Mouse (Mus musculus) yolk sac, embryonic 10.5 days (tissue): ENCODE results near the gene Stac3.
A peak's percentile ranks its signal among the peaks of the same experiment; 100 is the strongest.

ENCODE experiments used
- DNase-seq: peaks from one replicate; pipeline ENCODE4 v3.0.0-alpha.2; 2017; ENCODE audit warnings: low spot score

The Stac3 gene

GRCm38 (mm10) chr10:127500894-127501893 is at the start of gene Stac3:
TSS of gene Stac3 (plus strand) at chr10:127501686.
- DNase-seq, result no peak

GRCm38 (mm10) chr10:127453701-127454100 is 47.8 kb upstream of the Stac3 start:
- DNase-seq, result no peak

- DNase-seq, result peak; percentile 60
Measured at GRCm38 (mm10) chr10:127462411-127463096, 38.9 kb upstream of the Stac3 start.

- DNase-seq, result no peak
Measured at GRCm38 (mm10) chr10:127471281-127471988, 30.1 kb upstream of the Stac3 start.

GRCm38 (mm10) chr10:127472722-127473121 is 28.8 kb upstream of the Stac3 start:
- DNase-seq, result no peak

- DNase-seq, result no peak
Measured at GRCm38 (mm10) chr10:127475175-127475574, 26.3 kb upstream of the Stac3 start.

GRCm38 (mm10) chr10:127476541-127476940 is 24.9 kb upstream of the Stac3 start:
- DNase-seq, result no peak

GRCm38 (mm10) chr10:127477301-127477700 is 24.2 kb upstream of the Stac3 start:
- DNase-seq, result no peak

- no peak for DNase-seq
Measured at GRCm38 (mm10) chr10:127479131-127479530, 22.4 kb upstream of the Stac3 start.

- no peak for DNase-seq
Measured at GRCm38 (mm10) chr10:127480833-127481813, 20.4 kb upstream of the Stac3 start.

GRCm38 (mm10) chr10:127485235-127485634 is 16.3 kb upstream of the Stac3 start:
- DNase-seq, result no peak

GRCm38 (mm10) chr10:127488856-127489255 is 12.6 kb upstream of the Stac3 start:
- DNase-seq, result no peak

- no peak for DNase-seq
Measured at GRCm38 (mm10) chr10:127490160-127491127, 11.0 kb upstream of the Stac3 start.

- no peak for DNase-seq
Measured at GRCm38 (mm10) chr10:127491128-127491512, 10.4 kb upstream of the Stac3 start.

- no peak for DNase-seq
Measured at GRCm38 (mm10) chr10:127492118-127492517, 9.4 kb upstream of the Stac3 start.

- no peak for DNase-seq
Measured at GRCm38 (mm10) chr10:127496156-127496555, 5.3 kb upstream of the Stac3 start.

- no peak for DNase-seq
Measured at GRCm38 (mm10) chr10:127499516-127499915, 2.0 kb upstream of the Stac3 start.

- DNase-seq, result no peak
Measured at GRCm38 (mm10) chr10:127500042-127500441, 1.4 kb upstream of the Stac3 start.

- peak; percentile 59 for DNase-seq
Measured at GRCm38 (mm10) chr10:127508239-127508638, 6.8 kb downstream of the Stac3 start.
